Mouse (Mus musculus) lung, embryonic 15.5 days (tissue): ENCODE results near the gene Gfod1. TPM values are rescaled to one million over a fixed set of nuclear protein-coding genes. Genes with fewer than 3 reads are reported as not detected.

ENCODE experiments used
- ATAC-seq: fragments of 200-750 bp; cut with Nextera tagmentation; 2 replicates; pipeline ENCODE4 v1.8.0; 2017; ENCODE audit warnings: moderate number of reproducible peaks, borderline replicate concordance; ENCODE audit not compliant: low FRiP score, low TSS enrichment; ENCODE audit errors: extremely low read depth
- H3K27ac ChIP-seq: fragments of 300-500 bp; sonication (generic); 2 replicates; pipeline ENCODE4 v1.5.1; 2015; ENCODE audit warnings: moderate library complexity, mild to moderate bottlenecking, inconsistent platforms
- H3K27me3 ChIP-seq: fragments of 300-500 bp; sonication (generic); 2 replicates; pipeline ENCODE4 v1.6.1; 2015; ENCODE audit warnings: inconsistent platforms
- H3K36me3 ChIP-seq: fragments of 300-500 bp; sonication (generic); 2 replicates; pipeline ENCODE4 v1.6.1; 2015; ENCODE audit warnings: inconsistent platforms
- H3K4me1 ChIP-seq: fragments of 300-500 bp; sonication (generic); 2 replicates; pipeline ENCODE4 v1.6.1; 2015; ENCODE audit warnings: inconsistent platforms
- H3K4me2 ChIP-seq: fragments of 300-500 bp; sonication (generic); 2 replicates; pipeline ENCODE4 v1.6.1; 2015; ENCODE audit warnings: inconsistent platforms, mild to moderate bottlenecking, moderate library complexity
- H3K4me3 ChIP-seq: fragments of 300-500 bp; sonication (generic); 2 replicates; pipeline ENCODE4 v1.5.1; 2015; ENCODE audit warnings: mild to moderate bottlenecking, inconsistent platforms
- H3K9ac ChIP-seq: fragments of 300-500 bp; sonication (generic); 2 replicates; pipeline ENCODE4 v1.6.1; 2015; ENCODE audit warnings: inconsistent platforms
- H3K9me3 ChIP-seq: fragments of 300-500 bp; sonication (generic); 2 replicates; pipeline ENCODE4 v1.6.1; 2016; ENCODE audit warnings: inconsistent platforms
- WGBS: fragments of 180-500 bp; shearing (Covaris S2); methylation state at CpG from one replicate; pipeline ENCODE4 v1.1.7; 2015; 5-methylcytosine and 5-hydroxymethylcytosine counted together
- polyA plus RNA-seq: library from polyadenylated mRNA; unstranded; fragments of >200 nt; fragmentation: Nextera tagmentation; extraction: Ambion mirVana; gene quantifications from 2 replicates; pipeline ENCODE4 v1.2.1, GENCODE M21; 2015

Gene Gfod1
- polyA plus RNA-seq, 1 experiment from 2014 or later = 0.66 TPM

- peaks cover 16% of the 10 kb centered on the region for H3K4me1 ChIP-seq
- no peak for ATAC-seq
- no peaks in the 10 kb centered on the region for H3K27me3 ChIP-seq
- no peaks in the 10 kb centered on the region for H3K9me3 ChIP-seq
- H3K36me3 ChIP-seq = no peaks in the 10 kb centered on the region
- peak overlapping the region; percentile 81 for H3K4me2 ChIP-seq
- H3K4me3 ChIP-seq = peak overlapping the region; percentile 68
- WGBS = 28% methylated on average over 14 of the region's 14 CpGs
- no peak overlapping the region for H3K9ac ChIP-seq
- H3K27ac ChIP-seq = no peak overlapping the region
These were observed 131.8 kb downstream of the Gfod1 start for GRCm38 (mm10) chr13:43172036-43172713.

GRCm38 (mm10) chr13:43171020-43171710 lies 132.8 kb downstream of the Gfod1 start, which contains the start of gene Tbc1d7:
Gene Tbc1d7 (minus strand): TSS chr13:43171501.
- under 1% methylated on average over 48 of the region's 48 CpGs for WGBS
- H3K27me3 ChIP-seq = no peaks in the 10 kb centered on the region
- H3K4me1 ChIP-seq = peaks cover 16% of the 10 kb centered on the region
- H3K36me3 ChIP-seq = no peaks in the 10 kb centered on the region
- peak within 1 kb of the TSS; percentile 68 for H3K4me3 ChIP-seq
- peak; percentile 94 for ATAC-seq
- H3K9me3 ChIP-seq = no peaks in the 10 kb centered on the region
- H3K9ac ChIP-seq = peak within 1 kb of the TSS; percentile 84
- H3K4me2 ChIP-seq = peak within 1 kb of the TSS; percentile 81
- H3K27ac ChIP-seq = peak within 1 kb of the TSS; percentile 72

DNA sequence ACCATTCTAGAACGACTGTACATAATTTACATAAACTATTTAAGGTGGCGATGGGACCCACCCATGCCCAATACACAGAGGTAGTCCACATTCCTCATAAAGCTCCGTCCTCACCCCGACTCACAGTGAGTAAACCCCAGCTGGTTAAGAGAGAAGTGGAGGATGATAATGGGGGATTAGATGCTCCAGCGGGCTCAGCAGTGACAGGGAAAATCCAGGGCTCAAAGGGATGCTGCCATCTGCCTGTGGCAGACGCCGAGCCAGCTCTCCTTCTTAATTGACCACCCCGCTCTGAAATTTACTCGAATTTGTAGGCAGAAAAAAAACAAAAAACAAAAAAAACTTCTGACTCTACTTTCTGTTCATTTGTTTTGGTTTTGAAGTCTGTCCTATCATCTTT lies 136.3 kb downstream of the Gfod1 start:
- 74% methylated on average over 9 of the region's 9 CpGs for WGBS
- H3K9ac ChIP-seq = no peak overlapping the region
- H3K36me3 ChIP-seq = peaks cover 17% of the 10 kb centered on the region
- no peak overlapping the region for H3K4me3 ChIP-seq
- no peak overlapping the region for H3K27ac ChIP-seq
- no peaks in the 10 kb centered on the region for H3K9me3 ChIP-seq
- peaks cover 11% of the 10 kb centered on the region for H3K4me1 ChIP-seq
- ATAC-seq = no peak
- no peaks in the 10 kb centered on the region for H3K27me3 ChIP-seq
- H3K4me2 ChIP-seq = no peak overlapping the region

- Histone ChIP-seq H3K4me2 (no peak overlapping the region), H3K27me3 (no peaks in the 10 kb centered on the region), H3K4me1 (no peaks in the 10 kb centered on the region), H3K9ac (no peak overlapping the region), H3K36me3 (peaks cover 8% of the 10 kb centered on the region), H3K27ac (no peak overlapping the region), H3K9me3 (no peaks in the 10 kb centered on the region), H3K4me3 (no peak overlapping the region)
- peak; percentile 72; the same call in 1 of the 2 replicates for ATAC-seq
- WGBS = 37% methylated on average over 3 of the region's 3 CpGs
These were observed 144.5 kb downstream of the Gfod1 start for GRCm38 (mm10) chr13:43159429-43159828.

- H3K36me3 ChIP-seq = peaks cover 3% of the 10 kb centered on the region; the same call in 1 of the 2 replicates
- no peak overlapping the region for H3K27ac ChIP-seq
- no peaks in the 10 kb centered on the region for H3K4me1 ChIP-seq
- H3K27me3 ChIP-seq = no peaks in the 10 kb centered on the region
- no peak overlapping the region for H3K4me3 ChIP-seq
- ATAC-seq = no peak
- no peak overlapping the region for H3K4me2 ChIP-seq
- no peak overlapping the region for H3K9ac ChIP-seq
- no peaks in the 10 kb centered on the region for H3K9me3 ChIP-seq
- WGBS = 76% methylated on average over 5 of the region's 5 CpGs
These were observed 145.7 kb downstream of the Gfod1 start for GRCm38 (mm10) chr13:43158281-43158680.

- no peaks in the 10 kb centered on the region for H3K27me3 ChIP-seq
- no peaks in the 10 kb centered on the region for H3K4me1 ChIP-seq
- no peak overlapping the region for H3K4me2 ChIP-seq
- H3K27ac ChIP-seq = no peak overlapping the region
- H3K9me3 ChIP-seq = no peaks in the 10 kb centered on the region
- H3K4me3 ChIP-seq = no peak overlapping the region
- H3K36me3 ChIP-seq = peaks cover 8% of the 10 kb centered on the region; the same call in 1 of the 2 replicates
- no peak overlapping the region for H3K9ac ChIP-seq
- ATAC-seq = no peak
- 46% methylated on average over 5 of the region's 5 CpGs for WGBS
These were observed 146.6 kb downstream of the Gfod1 start for GRCm38 (mm10) chr13:43157370-43157769.

GRCm38 (mm10) chr13:43152005-43152520 lies 151.9 kb downstream of the Gfod1 start:
- H3K9ac ChIP-seq = no peak overlapping the region
- H3K9me3 ChIP-seq = no peaks in the 10 kb centered on the region
- no peak overlapping the region for H3K27ac ChIP-seq
- H3K4me3 ChIP-seq = no peak overlapping the region
- no peaks in the 10 kb centered on the region for H3K27me3 ChIP-seq
- no peaks in the 10 kb centered on the region for H3K4me1 ChIP-seq
- H3K36me3 ChIP-seq = peaks cover 22% of the 10 kb centered on the region; the same call in 1 of the 2 replicates
- no peak for ATAC-seq
- H3K4me2 ChIP-seq = no peak overlapping the region
- WGBS = 86% methylated on average over 14 of the region's 14 CpGs

DNA sequence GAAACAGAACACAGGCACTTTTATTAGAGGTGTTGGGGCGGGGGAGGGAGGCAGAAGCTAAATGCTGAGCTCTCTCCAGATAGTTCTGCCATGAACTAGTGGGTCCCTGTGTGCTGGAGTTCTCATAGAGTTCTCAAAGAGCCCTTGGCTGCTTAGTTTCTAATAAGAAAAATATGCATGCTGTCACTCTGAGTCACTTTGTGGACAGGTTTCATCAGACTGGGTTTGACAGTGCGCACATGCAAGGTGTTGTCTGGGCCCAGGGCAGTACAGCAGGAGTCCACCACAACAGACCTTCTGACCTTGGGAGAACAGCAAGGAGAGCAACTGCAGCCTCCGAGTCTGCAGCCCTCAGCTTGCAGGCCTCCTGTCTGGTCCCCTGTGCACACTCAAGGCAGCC lies 154.3 kb downstream of the Gfod1 start:
- Histone ChIP-seq H3K4me3 (no peak overlapping the region), H3K4me2 (no peak overlapping the region), H3K4me1 (no peaks in the 10 kb centered on the region), H3K9me3 (no peaks in the 10 kb centered on the region), H3K27ac (no peak overlapping the region), H3K36me3 (peaks cover 22% of the 10 kb centered on the region; the same call in 1 of the 2 replicates), H3K9ac (no peak overlapping the region), H3K27me3 (no peaks in the 10 kb centered on the region)
- ATAC-seq = no peak
- 85% methylated on average over 3 of the region's 3 CpGs for WGBS

- WGBS = 80% methylated on average over 4 of the region's 4 CpGs
- Histone ChIP-seq H3K9me3 (no peaks in the 10 kb centered on the region), H3K36me3 (peaks cover 22% of the 10 kb centered on the region; the same call in 1 of the 2 replicates), H3K4me2 (no peak overlapping the region), H3K9ac (no peak overlapping the region), H3K4me3 (no peak overlapping the region), H3K27ac (no peak overlapping the region), H3K27me3 (no peaks in the 10 kb centered on the region), H3K4me1 (no peaks in the 10 kb centered on the region)
- ATAC-seq = no peak
These were observed 155.3 kb downstream of the Gfod1 start for GRCm38 (mm10) chr13:43148692-43149091.

- 72% methylated on average over 8 of the region's 8 CpGs for WGBS
- Histone ChIP-seq H3K4me1 (no peaks in the 10 kb centered on the region), H3K36me3 (peaks cover 8% of the 10 kb centered on the region; the same call in 1 of the 2 replicates), H3K27ac (no peak overlapping the region), H3K4me3 (no peak overlapping the region), H3K4me2 (no peak overlapping the region), H3K9ac (no peak overlapping the region), H3K27me3 (no peaks in the 10 kb centered on the region), H3K9me3 (no peaks in the 10 kb centered on the region)
- ATAC-seq = no peak
These were observed 157.3 kb downstream of the Gfod1 start for GRCm38 (mm10) chr13:43146515-43147258.
